Mouse (Mus musculus) MEL (cell line): ENCODE measurements around the gene Cdkl3.

Experiments used
- CTCF ChIP-seq, 3 experiments: IDR thresholded peaks in 2 of 3; conservative IDR thresholded peaks in 1 of 3; 2 replicates each; pipeline ENCODE4 v1.5.1; 2011 to 2012; ENCODE audit warnings: low read length in 3 of 3, low read depth in 2 of 3, mild to moderate bottlenecking in 2 of 3, improper control_type of control experiment in 1 of 3, inconsistent platforms in 1 of 3, mixed read lengths in 1 of 3, moderate library complexity in 1 of 3; ENCODE audit not compliant: control insufficient read depth in 1 of 3, insufficient read depth in 1 of 3, poor library complexity in 1 of 3, severe bottlenecking in 1 of 3
- JUND ChIP-seq: IDR thresholded peaks from 2 replicates; pipeline ENCODE4 v1.6.1; 2011; ENCODE audit warnings: low read depth, mild to moderate bottlenecking, improper control_type of control experiment, low read length
- MAFK ChIP-seq: IDR thresholded peaks from 2 replicates; pipeline ENCODE4 v1.6.1; 2011; ENCODE audit warnings: low read depth, mild to moderate bottlenecking, low read length, improper control_type of control experiment, borderline replicate concordance
- MYC ChIP-seq: IDR thresholded peaks from 2 replicates; pipeline ENCODE4 v1.6.1; 2011; ENCODE audit warnings: low read depth, mild to moderate bottlenecking, low read length, improper control_type of control experiment, moderate library complexity
- POLR2A ChIP-seq, 2 experiments: IDR thresholded peaks; 2 replicates each; pipeline ENCODE4 v1.6.1; 2011 to 2012; ENCODE audit warnings: low read length in 2 of 2, mild to moderate bottlenecking in 2 of 2, control low read depth in 1 of 2, improper control_type of control experiment in 1 of 2, low read depth in 1 of 2, moderate library complexity in 1 of 2; ENCODE audit not compliant: control insufficient read depth in 1 of 2, insufficient read depth in 1 of 2, poor library complexity in 1 of 2
- TBP ChIP-seq: IDR thresholded peaks from 2 replicates; pipeline ENCODE4 v1.8.0; 2011; ENCODE audit warnings: low read depth, low read length, improper control_type of control experiment

- TF ChIP-seq MAFK (no peak), CTCF (IDR thresholded peaks at IDR 0.05 in 2 of 3, conservative IDR thresholded peaks at IDR 0.05 in 1 of 3; ENCODE audit: control insufficient read depth in 1 of 3, insufficient read depth in 1 of 3, low read depth in 2 of 3, low read length in 3 of 3, poor library complexity in 1 of 3, severe bottlenecking in 1 of 3) (no peak), MYC (no peak), JUND (no peak), TBP (no peak), POLR2A (IDR thresholded peaks at IDR 0.05; ENCODE audit: control insufficient read depth in 1 of 2, insufficient read depth in 1 of 2, low read depth in 1 of 2, low read length in 2 of 2, poor library complexity in 1 of 2) (no peak)
Measured at GRCm38 (mm10) chr11:51957760-51958159, 46.3 kb upstream of the Cdkl3 start.
